Mouse (Mus musculus): ENCODE measurements at regions not wholly inside any gene's neighbourhood (a gene's known extent, or its start where the extent isn't known, plus 50 kb on each side); places are given as distances from the start of the nearest gene placed in this dataset.
A peak's percentile ranks its signal among the peaks of the same experiment; 100 is the strongest.
"Not testable (repeated sequence)": the region's sequence is repeated elsewhere in the genome, so short reads cannot be mapped to it uniquely, and the experiment has no call there.

DNA sequence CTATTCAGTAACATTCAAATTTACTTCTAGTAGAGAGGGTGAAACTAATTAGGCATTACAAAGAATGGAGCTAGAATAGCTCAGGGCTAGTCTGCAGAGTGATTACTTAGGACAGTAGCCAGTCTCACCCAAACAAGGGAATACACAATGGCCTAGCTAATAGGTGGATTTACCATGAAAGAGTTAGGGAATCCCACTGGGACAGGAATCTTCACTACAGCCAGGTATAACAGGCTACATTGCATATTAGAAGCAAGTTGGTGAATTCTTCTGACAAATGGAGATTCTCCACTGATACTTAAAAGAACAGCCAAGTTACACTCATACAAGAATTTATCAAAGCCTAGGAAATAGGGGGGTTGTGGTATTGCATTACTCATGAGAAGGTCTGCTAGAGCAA, 670.2 kb upstream of the Chrm3 start:
- peak; percentile 36 for DNase-seq (ENCODE audit: low read depth, low spot score)

GRCm38 (mm10) chr13:11030381-11030780, 669.7 kb upstream of the Chrm3 start:
- DNase-seq (ENCODE audit: low read depth, low spot score): peak; percentile 14

GRCm38 (mm10) chr13:11025918-11026317, 665.3 kb upstream of the Chrm3 start:
- no peak for DNase-seq (ENCODE audit: low read depth, low spot score)

DNA sequence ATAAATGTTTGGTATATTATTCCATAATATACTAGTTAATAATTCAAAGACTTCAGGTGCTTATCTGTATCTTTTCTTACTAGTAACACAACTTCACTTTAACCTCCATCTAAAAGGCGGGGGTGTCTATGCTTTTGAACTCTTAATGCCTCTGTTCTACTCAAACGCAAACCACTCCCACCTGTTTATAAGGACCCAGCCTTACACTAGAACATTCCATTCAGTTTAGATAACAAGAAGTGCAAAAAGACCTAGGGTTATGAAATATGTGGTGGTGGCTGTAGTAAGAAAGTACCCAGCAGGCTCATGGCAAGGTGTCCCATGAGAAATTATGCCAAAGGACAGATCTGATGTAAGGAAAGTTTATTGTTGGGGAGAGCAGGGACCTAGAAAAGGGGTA, 663.8 kb upstream of the Chrm3 start:
- no peak for DNase-seq (ENCODE audit: low read depth, low spot score)

GRCm38 (mm10) chr13:11017584-11017983, 656.9 kb upstream of the Chrm3 start:
- no peak for DNase-seq (ENCODE audit: low read depth, low spot score)

DNA sequence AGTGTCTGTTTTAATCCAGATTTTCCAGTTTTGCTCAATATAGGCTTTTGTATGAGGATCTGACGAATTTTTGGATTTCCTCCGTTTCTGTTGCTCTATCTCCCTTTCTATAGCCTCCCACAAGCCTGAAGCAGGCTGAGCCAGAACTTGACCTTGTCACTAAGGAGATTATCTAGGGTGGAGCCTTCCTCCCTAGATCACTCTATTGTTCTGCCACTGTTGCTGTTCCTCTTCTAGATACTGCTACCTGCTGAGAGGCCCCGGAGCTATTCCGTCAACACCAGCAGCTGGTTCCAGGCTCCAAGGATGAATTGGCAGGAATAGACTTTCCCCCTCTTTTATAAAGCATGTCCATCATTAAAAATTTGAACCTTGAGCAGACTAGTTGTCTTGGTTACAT, 644.7 kb upstream of the Chrm3 start:
- peak; percentile 95 for DNase-seq (ENCODE audit: low read depth, low spot score)

DNA sequence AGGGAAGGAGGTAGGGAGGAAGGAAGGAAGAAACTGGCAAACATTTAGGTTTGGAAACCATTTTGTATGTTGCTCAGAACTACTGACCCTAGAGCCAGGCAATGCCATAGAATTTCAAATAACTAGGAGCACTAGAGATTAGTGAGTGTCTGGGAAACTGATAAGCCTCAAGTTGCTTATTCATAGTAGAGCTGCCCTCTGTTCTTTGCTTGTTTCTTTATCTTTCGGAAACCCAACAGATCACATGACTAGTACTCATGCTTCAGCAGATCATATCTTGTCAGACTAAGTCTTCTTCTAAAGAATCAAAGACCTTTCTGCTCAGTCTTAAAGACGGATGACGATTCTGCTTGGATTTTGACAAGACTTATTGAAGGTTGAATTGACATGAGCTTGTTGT, 630.5 kb upstream of the Chrm3 start:
- no peak for DNase-seq (ENCODE audit: low read depth, low spot score)

DNA sequence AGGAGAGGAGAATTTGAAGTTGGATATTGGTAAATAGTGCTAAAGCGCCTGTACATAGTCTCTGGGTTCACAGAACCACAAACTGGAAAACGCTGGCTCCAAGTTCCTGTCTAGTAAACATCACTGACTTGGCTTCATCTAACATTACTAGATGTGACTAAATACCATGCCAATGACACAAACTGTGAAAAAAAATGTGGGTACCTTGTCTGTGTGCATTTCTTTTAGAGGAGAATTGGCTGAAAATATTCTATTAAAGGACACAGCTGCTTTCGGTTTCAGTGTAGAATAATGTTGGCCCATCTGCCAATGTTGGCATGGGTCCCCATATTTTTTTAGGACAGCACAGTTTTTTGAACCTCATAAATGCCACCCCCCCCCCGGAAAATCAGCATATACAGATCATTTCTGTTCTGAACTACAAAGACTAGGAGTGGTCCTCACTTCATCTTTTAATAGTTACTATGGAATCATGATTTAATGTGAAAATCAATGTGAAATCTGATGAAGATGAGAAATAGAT, 629.9 kb upstream of the Chrm3 start:
- DNase-seq (ENCODE audit: low read depth, low spot score): no peak

DNA sequence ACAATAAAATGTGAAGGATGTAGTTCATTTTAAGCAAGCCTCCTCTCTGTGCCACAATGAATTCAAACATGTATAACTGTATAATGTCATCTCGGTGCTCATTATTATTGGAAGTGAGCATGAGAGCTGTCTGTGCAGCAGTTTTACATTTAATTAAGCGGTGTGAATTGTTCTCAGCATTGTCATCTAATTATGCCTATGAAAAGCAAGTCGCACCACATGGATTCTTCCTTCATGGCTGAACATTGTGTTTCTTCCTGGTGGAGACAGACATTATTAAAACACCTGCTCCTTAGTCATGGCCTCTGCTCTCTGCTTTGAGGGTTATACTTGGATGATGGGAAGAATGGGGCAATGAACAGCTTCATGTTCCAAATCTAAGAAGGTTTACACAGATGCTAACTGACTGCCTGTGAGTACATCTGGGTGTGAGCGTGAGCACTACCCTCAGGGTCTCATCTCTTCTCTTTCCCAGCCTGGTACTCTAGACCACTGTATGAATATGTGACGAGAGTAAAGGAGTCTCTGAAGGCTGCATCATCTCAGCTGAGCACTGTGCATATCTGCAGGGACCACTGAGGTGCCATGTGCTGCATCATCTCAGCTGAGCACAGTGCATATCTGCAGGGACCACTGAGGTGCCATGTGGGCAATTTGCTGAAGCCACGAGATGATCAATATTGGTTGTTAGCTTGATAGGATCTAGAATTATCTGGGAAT, 628.6 kb upstream of the Chrm3 start:
- no peak for DNase-seq (ENCODE audit: low read depth, low spot score)

GRCm38 (mm10) chr13:10983736-10984135, 623.1 kb upstream of the Chrm3 start:
- no peak for DNase-seq (ENCODE audit: low read depth, low spot score)

DNA sequence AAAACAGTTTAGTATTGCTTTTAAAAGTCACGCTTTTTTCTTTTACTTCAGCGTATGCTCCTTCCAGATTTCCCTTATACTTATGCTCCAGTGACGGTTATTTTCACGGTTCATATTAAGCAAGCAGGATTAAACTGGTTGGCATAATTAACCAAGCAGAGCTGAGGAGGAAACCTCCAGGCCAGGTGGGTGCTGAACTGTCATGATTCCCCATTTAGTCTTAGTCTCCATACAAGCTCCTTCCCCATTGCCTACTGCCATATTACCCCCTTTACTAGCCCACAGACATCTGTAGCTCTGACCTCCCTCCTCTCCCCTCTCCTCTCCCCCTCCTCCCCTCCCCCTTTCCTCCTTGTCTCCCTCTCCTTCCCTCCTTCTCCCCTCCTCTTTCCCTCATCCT, 621.9 kb upstream of the Chrm3 start:
- DNase-seq (ENCODE audit: low read depth, low spot score): no peak

- DNase-seq (ENCODE audit: low read depth, low spot score): no peak
Observed at GRCm38 (mm10) chr13:10971932-10972331, 611.3 kb upstream of the Chrm3 start.

- no peak for DNase-seq (ENCODE audit: low read depth, low spot score)
Observed at GRCm38 (mm10) chr13:10970721-10971120, 610.1 kb upstream of the Chrm3 start.

DNA sequence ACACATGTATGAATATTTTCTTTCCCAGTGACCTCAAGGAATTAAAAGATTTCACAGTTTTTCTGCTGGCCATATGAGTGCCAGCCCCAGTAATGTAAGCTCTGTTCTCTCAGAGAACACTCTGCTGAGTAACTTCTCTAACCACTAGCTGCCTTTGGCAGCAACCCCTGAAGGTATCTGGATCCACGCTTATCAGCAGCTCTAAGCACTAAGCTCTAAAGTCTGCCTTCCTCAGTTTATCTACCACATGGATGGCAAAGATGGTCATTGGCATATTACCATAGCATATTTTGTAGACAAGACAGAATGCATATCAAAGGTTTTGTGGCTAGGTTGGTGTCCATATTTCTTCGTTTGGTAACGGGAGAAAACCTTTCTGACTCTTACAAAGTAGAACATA, 592.3 kb upstream of the Chrm3 start:
- no peak for DNase-seq (ENCODE audit: low read depth, low spot score)

DNA sequence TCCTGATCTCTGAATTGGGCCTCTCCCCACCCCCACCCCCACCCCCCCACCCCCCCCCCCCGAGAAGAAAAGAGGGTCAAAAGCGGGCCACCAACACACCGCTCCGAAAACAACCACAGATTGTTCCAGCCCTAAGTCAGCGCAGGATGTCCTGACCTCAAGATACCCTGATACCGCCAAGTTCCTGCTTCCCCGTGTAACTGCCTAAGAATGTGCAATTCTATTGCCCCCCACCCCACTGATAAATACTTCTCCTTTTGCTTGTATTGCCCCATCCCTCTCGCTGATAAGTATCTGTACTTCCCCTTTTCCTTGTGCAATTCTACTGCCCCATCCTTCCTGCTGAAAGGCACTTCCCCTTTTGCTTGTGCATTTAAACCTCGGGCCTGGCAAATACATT, 590.0 kb upstream of the Chrm3 start:
- DNase-seq (ENCODE audit: low read depth, low spot score): not testable (repeated sequence)

- no peak for DNase-seq (ENCODE audit: low read depth, low spot score)
Observed at GRCm38 (mm10) chr13:10947398-10947797, 586.8 kb upstream of the Chrm3 start.

- DNase-seq (ENCODE audit: low read depth, low spot score): no peak
Observed at GRCm38 (mm10) chr13:10943877-10944276, 583.2 kb upstream of the Chrm3 start.

- DNase-seq (ENCODE audit: low read depth, low spot score): peak; percentile 42
Observed at GRCm38 (mm10) chr13:10942031-10942655, 581.5 kb upstream of the Chrm3 start.

GRCm38 (mm10) chr13:10938233-10938632, 577.6 kb upstream of the Chrm3 start:
- DNase-seq (ENCODE audit: low read depth, low spot score): peak; percentile 57

DNA sequence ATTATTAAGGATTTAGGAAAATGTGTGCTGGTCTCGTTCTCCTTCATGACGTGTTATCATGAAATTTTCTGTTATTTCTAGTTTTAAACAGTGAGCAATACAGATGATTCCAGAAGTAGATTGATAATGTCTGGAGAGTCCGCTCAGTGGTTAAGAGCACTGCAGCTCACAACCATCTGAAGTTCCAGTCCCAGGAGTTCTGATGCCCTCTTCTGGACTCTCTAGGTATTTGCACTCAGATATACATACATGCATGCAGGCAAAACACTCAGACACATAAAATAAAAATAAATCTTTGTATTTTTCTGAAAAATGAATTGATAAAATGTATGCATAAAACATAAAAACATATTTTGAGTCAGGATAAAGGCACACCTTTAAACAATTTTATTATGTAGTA, 570.1 kb upstream of the Chrm3 start:
- peak; percentile 52 for DNase-seq (ENCODE audit: low read depth, low spot score)

- no peak for DNase-seq (ENCODE audit: low read depth, low spot score)
Observed at GRCm38 (mm10) chr13:10914377-10914776, 553.7 kb upstream of the Chrm3 start.

DNA sequence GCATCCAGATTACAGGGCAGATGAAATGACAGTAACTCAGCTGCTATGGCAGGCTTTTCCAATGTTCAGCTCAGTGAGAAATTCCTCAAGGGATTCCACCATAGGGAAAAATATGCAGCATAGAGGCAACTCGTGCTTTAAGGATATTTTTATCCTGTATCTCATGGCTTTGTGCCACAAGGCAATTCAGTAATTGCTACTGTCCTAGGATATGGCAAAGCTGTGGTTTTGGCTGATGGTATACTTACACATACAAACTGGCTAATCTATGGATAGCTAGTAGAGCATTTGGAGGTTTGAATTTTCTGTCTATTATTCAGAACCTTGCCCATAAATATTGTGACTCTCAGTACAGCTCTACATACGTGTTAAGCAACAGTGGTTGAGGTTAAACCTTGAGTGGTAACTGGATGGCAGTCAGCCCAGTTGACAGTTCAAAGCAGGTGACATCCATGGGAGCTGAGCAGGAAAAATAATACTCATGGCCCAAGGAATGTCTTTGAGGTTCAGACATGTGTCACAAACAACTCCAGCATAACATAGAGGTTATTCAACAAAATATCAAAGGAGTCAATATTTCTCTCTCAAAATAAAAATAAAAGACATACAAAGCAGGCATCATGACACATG, 548.6 kb upstream of the Chrm3 start:
- no peak for DNase-seq (ENCODE audit: low read depth, low spot score)

GRCm38 (mm10) chr13:10867864-10868263, 507.2 kb upstream of the Chrm3 start:
- DNase-seq (ENCODE audit: low read depth, low spot score): no peak
